Mouse (Mus musculus): ENCODE measurements around the gene Gm28553. TPM values are rescaled to one million over a fixed set of nuclear protein-coding genes. Genes with fewer than 3 reads are reported as not detected.
"Not testable (repeated sequence)": the region's sequence is repeated elsewhere in the genome, so short reads cannot be mapped to it uniquely, and the experiment has no call there.

Gene Gm28553
- not detected in 2 replicates for polyA plus RNA-seq (2014; fragmentation: Nextera tagmentation; extraction: Ambion mirVana)

DNA sequence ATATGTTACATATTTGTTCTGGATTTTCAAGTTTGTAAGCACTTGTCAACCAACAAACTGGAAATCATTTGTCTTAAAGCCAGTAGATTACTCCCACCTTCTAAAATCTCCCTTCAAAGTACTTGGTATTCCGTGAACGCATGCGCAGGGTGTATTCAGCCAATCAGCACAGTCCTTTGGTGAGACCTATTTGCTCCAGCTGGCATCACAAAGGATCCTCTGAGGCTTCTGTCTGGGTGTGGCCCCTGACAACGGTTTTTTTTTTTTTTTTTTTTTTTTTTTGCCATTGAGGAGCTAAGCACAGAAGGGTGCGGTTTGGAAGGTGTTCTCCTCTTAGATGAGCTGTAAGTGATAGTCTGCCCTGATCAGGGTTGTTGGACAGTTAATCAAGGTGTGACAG, at the start of gene Gm28553:
Gene Gm28553 (plus strand): TSS at position 301 of the 400 bp plus-strand sequence.
- WGBS, result no CpG with 5 or more reads among the region's 5 CpGs
- H3K4me1 ChIP-seq (ENCODE audit: control insufficient read depth, insufficient read depth, low read length); ATAC-seq (ENCODE audit: low FRiP score); H3K9me3 ChIP-seq (ENCODE audit: control insufficient read depth, low read length); H3K27ac ChIP-seq (ENCODE audit: low read depth, low read length); H3K4me2 ChIP-seq; H3K36me3 ChIP-seq (ENCODE audit: control insufficient read depth, insufficient read depth, low read length); H3K27me3 ChIP-seq (ENCODE audit: control insufficient read depth, insufficient read depth, low read length); H3K9ac ChIP-seq (ENCODE audit: low read length); DNase-seq (ENCODE audit: low spot score, missing footprints); H3K4me3 ChIP-seq (ENCODE audit: low read depth, low read length): not testable (repeated sequence)

Measured in midbrain, embryonic 11.5 days (tissue).